Mouse (Mus musculus): ENCODE measurements at regions not wholly inside any gene's neighbourhood (a gene's known extent, or its start where the extent isn't known, plus 50 kb on each side); places are given as distances from the start of the nearest gene placed in this dataset.

- TF ChIP-seq CTCF (IDR thresholded peaks at IDR 0.05; ENCODE audit: insufficient read depth, low read length), result no peak
- TF ChIP-seq POLR2A (IDR thresholded peaks at IDR 0.05; ENCODE audit: borderline replicate concordance, extremely low read depth, low read depth, low read length), result no peak
Observed at GRCm38 (mm10) chr19:21031768-21032308, 77.8 kb upstream of the Tmc1 start.

All from lung, adult 2 months (tissue).